Mouse (Mus musculus) small intestine, adult 2 months (tissue): ENCODE results near the gene Gm20379.

Experiments
- CTCF ChIP-seq: fragments of 200-500 bp; IDR thresholded peaks from 2 replicates; pipeline ENCODE4 v1.5.1; 2012; ENCODE audit warnings: low read depth, mild to moderate bottlenecking, control low read depth, inconsistent platforms, low read length, moderate library complexity, mixed read lengths; ENCODE audit not compliant: insufficient replicate concordance, insufficient read length; ENCODE audit errors: extremely low read depth
- POLR2A ChIP-seq: fragments of 200-500 bp; IDR thresholded peaks from 2 replicates; pipeline ENCODE4 v1.6.1; 2012; ENCODE audit warnings: low read depth, mild to moderate bottlenecking, control low read depth, inconsistent platforms, low read length, moderate library complexity

DNA sequence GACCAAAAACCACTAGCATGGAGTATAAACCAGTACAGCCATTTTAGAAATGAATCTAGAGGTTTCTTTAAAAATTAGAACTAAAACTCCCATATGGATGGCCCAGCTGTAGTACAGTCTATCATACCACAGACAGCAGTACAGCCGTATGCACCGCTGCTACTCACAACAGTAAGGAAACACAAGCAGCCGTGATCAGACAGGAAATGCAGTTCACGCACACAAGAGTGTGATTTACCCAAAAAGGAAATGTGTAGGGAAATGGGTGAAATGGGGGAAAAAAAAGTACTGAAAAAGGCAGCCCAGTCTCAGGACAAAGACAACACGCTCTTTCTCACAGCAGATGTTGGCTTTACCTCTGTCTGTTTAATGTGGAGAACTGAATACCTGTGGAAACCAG is 11.9 kb upstream of the Gm20379 start:
- no peak for TF ChIP-seq CTCF
- TF ChIP-seq POLR2A: no peak
